Mouse (Mus musculus) heart, embryonic 11.5 days (tissue): ENCODE results near the gene Olfr1480. TPM values are rescaled to one million over a fixed set of nuclear protein-coding genes. Genes with fewer than 3 reads are reported as not detected.

Experiments used
- ATAC-seq: fragments of 200-750 bp; cut with Nextera tagmentation; replicated peaks from 2 replicates; pipeline ENCODE4 v1.8.0; 2017; ENCODE audit warnings: moderate library complexity; ENCODE audit not compliant: insufficient number of reproducible peaks, low FRiP score, low TSS enrichment
- H3K27ac ChIP-seq: fragments of 300-500 bp; sonication (generic); 2 replicates; pipeline ENCODE4 v1.5.1; 2014; ENCODE audit warnings: mild to moderate bottlenecking, low read depth, low read length
- H3K27me3 ChIP-seq: fragments of 300-500 bp; sonication (generic); 2 replicates; pipeline ENCODE4 v1.6.1; 2014; ENCODE audit warnings: mild to moderate bottlenecking, low read length, mixed read lengths; ENCODE audit not compliant: control insufficient read depth, insufficient read depth
- H3K36me3 ChIP-seq: fragments of 300-500 bp; sonication (generic); 2 replicates; pipeline ENCODE4 v1.6.1; 2014; ENCODE audit warnings: mild to moderate bottlenecking, low read length, moderate library complexity, mixed read lengths; ENCODE audit not compliant: control insufficient read depth, insufficient read depth
- H3K4me1 ChIP-seq: fragments of 300-500 bp; sonication (generic); 2 replicates; pipeline ENCODE4 v1.6.1; 2014; ENCODE audit warnings: low read length; ENCODE audit not compliant: control insufficient read depth, insufficient read depth
- H3K4me2 ChIP-seq: fragments of 300-500 bp; sonication (generic); 2 replicates; pipeline ENCODE4 v1.6.1; 2014; ENCODE audit warnings: mild to moderate bottlenecking, moderate library complexity
- H3K4me3 ChIP-seq: fragments of 300-500 bp; sonication (generic); 2 replicates; pipeline ENCODE4 v1.5.1; 2014; ENCODE audit warnings: low read depth, low read length
- H3K9ac ChIP-seq: fragments of 300-500 bp; sonication (generic); 2 replicates; pipeline ENCODE4 v1.6.1; 2014; ENCODE audit warnings: mild to moderate bottlenecking, low read depth, low read length, moderate library complexity
- H3K9me3 ChIP-seq: fragments of 300-500 bp; sonication (generic); replicated peaks from 2 replicates; pipeline ENCODE4 v1.6.1; 2016; ENCODE audit warnings: low read length; ENCODE audit not compliant: control insufficient read depth
- WGBS: fragments of 180-500 bp; shearing (Covaris S2); extraction: QIAGEN DNeasy Blood & Tissue Kit; methylation state at CpG from one replicate; pipeline ENCODE4 v1.1.7; 2014; ENCODE audit not compliant: insufficient replicate concordance; 5-methylcytosine and 5-hydroxymethylcytosine counted together
- polyA plus RNA-seq: library from polyadenylated mRNA; unstranded; fragments of >200 nt; fragmentation: Nextera tagmentation; extraction: Ambion mirVana; gene quantifications from 2 replicates; pipeline ENCODE4 v1.2.1, GENCODE M21; 2014

Gene Olfr1480
- polyA plus RNA-seq = not detected in 2 replicates

DNA sequence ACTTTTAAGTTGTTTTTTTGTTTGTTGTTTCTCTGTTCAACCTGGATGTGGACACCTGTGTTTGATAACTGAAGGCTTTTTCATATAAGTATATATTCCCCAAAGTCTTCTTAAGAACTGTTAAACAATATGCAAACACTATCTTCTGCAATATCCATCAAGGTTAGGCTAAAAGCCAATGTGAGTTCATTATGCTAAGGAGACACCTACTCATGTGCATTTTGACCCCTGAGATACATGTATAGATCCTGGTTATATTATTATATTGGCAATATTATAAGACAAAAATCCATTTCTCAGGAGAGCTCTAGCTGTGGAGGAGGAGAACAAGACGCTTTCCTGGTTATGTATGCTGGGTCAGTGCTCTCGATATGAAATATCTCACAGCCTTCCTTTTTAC lies at the start of gene Olfr1480:
Gene Olfr1480, plus strand, starts transcription at position 301 of the 400 bp plus-strand sequence.
- Histone ChIP-seq H3K4me3 (no peak within 1 kb of the TSS), H3K27ac (no peak within 1 kb of the TSS), H3K4me2 (no peak within 1 kb of the TSS), H3K9ac (no peak within 1 kb of the TSS), H3K9me3 (peaks cover 6% of the 10 kb centered on the region; the same call in 1 of the 2 replicates), H3K4me1 (no peaks in the 10 kb centered on the region), H3K27me3 (no peaks in the 10 kb centered on the region), H3K36me3 (no peaks in the 10 kb centered on the region)
- 64% methylated on average over 2 of the region's 2 CpGs for WGBS
- ATAC-seq = no peak

- H3K27ac ChIP-seq = no peak within 1 kb of the TSS
- no peak within 1 kb of the TSS for H3K4me2 ChIP-seq
- no peak for ATAC-seq
- no peak within 1 kb of the TSS for H3K9ac ChIP-seq
- no peaks in the 10 kb centered on the region for H3K4me1 ChIP-seq
- no peaks in the 10 kb centered on the region for H3K36me3 ChIP-seq
- no peak within 1 kb of the TSS for H3K4me3 ChIP-seq
- no peaks in the 10 kb centered on the region for H3K9me3 ChIP-seq
- no peaks in the 10 kb centered on the region for H3K27me3 ChIP-seq
These were observed 47.6 kb upstream of the Olfr1480 start, which contains the start of gene Olfr1475 for GRCm38 (mm10) chr19:13480096-13480495. TSS of gene Olfr1475 (minus strand) at chr19:13480196.

GRCm38 (mm10) chr19:13500246-13500645 lies 27.5 kb upstream of the Olfr1480 start, which contains the start of gene Olfr1477:
TSS of gene Olfr1477 (plus strand) at chr19:13500546.
- no peak within 1 kb of the TSS for H3K9ac ChIP-seq
- H3K4me3 ChIP-seq = no peak within 1 kb of the TSS
- 69% methylated on average over 3 of the region's 3 CpGs for WGBS
- no peaks in the 10 kb centered on the region for H3K4me1 ChIP-seq
- no peaks in the 10 kb centered on the region for H3K36me3 ChIP-seq
- peaks cover 4% of the 10 kb centered on the region; the same call in 1 of the 2 replicates for H3K9me3 ChIP-seq
- no peaks in the 10 kb centered on the region for H3K27me3 ChIP-seq
- ATAC-seq = no peak
- H3K27ac ChIP-seq = no peak within 1 kb of the TSS
- H3K4me2 ChIP-seq = no peak within 1 kb of the TSS

Other genes with a start within 250 kb of the Olfr1480 start
- not detected in 2 replicates for gene Olfr1465, start 212.4 kb upstream of the Olfr1480 start, polyA plus RNA-seq
- not detected in 2 replicates for gene Olfr1466, start 189.1 kb upstream of the Olfr1480 start, polyA plus RNA-seq
- not detected in 2 replicates for gene Olfr1467, start 165.7 kb upstream of the Olfr1480 start, polyA plus RNA-seq
- not detected in 2 replicates for gene Olfr1469, start 120.1 kb upstream of the Olfr1480 start, polyA plus RNA-seq
- gene Olfr1471, start 84.5 kb upstream of the Olfr1480 start, polyA plus RNA-seq = not detected in 2 replicates
- not detected in 2 replicates for gene Olfr1472, start 71.8 kb upstream of the Olfr1480 start, polyA plus RNA-seq
- not detected in 2 replicates for gene Olfr1474, start 58.3 kb upstream of the Olfr1480 start, polyA plus RNA-seq
- not detected in 2 replicates for gene Olfr1475, start 47.7 kb upstream of the Olfr1480 start, polyA plus RNA-seq
- not detected in 2 replicates for gene Olfr1477, start 27.4 kb upstream of the Olfr1480 start, polyA plus RNA-seq
- gene Olfr1484, start 55.6 kb downstream of the Olfr1480 start, polyA plus RNA-seq = not detected in 2 replicates
- gene Olfr1487, start 89.5 kb downstream of the Olfr1480 start, polyA plus RNA-seq = not detected in 2 replicates
- not detected in 2 replicates for gene Olfr1489, start 103.7 kb downstream of the Olfr1480 start, polyA plus RNA-seq
- not detected in 2 replicates for gene Olfr1490, start 123.2 kb downstream of the Olfr1480 start, polyA plus RNA-seq
- gene Olfr1491, start 169.4 kb downstream of the Olfr1480 start, polyA plus RNA-seq = not detected in 2 replicates
- gene Olfr1493-ps1, start 195.4 kb downstream of the Olfr1480 start, polyA plus RNA-seq = not detected in 2 replicates
- not detected in 2 replicates for gene Olfr1494, start 211.8 kb downstream of the Olfr1480 start, polyA plus RNA-seq
- gene Olfr1495, start 236.7 kb downstream of the Olfr1480 start, polyA plus RNA-seq = not detected in 2 replicates
- not detected in 2 replicates for gene Olfr1496, start 250.0 kb downstream of the Olfr1480 start, polyA plus RNA-seq